Mouse (Mus musculus) left cerebral cortex, adult 2 months (tissue): ENCODE measurements around the gene Cisd1. TPM values are rescaled to one million over a fixed set of nuclear protein-coding genes. Genes with fewer than 3 reads are reported as not detected.
A peak's percentile ranks its signal among the peaks of the same experiment; 100 is the strongest.

Experiments used
- DNase-seq, 2 experiments: peaks; one replicate each; pipeline ENCODE4 v3.0.0; 2021 to 2022; ENCODE audit warnings: low spot score in 2 of 2, mixed read lengths in 1 of 2; ENCODE audit errors: extremely low spot score in 1 of 2
- H3K27ac ChIP-seq: fragments of 200-600 bp; 2 replicates; pipeline ENCODE4 v1.8.1; 2022
- H3K4me3 ChIP-seq: fragments of 200-600 bp; 2 replicates; pipeline ENCODE4 v1.8.1; 2022
- CTCF ChIP-seq: fragments of 200-600 bp; IDR thresholded peaks from 2 replicates; pipeline ENCODE4 v1.8.1; 2022; ENCODE audit warnings: antibody characterized with exemption, mild to moderate bottlenecking, moderate library complexity
- intact Hi-C: fragments of 180-260 bp; cut with DNase I; formaldehyde crosslinking; loops from one replicate; pipeline ENCODE4 v1.15.1; 2025
- total RNA-seq, 2 experiments: library from RNA; stranded (reverse); gene quantifications; 2 replicates each; pipeline ENCODE4 v1.2.3; 2021

Gene Cisd1
- total RNA-seq, 2 experiments from 2014 or later = 119 to 131 TPM

DNA sequence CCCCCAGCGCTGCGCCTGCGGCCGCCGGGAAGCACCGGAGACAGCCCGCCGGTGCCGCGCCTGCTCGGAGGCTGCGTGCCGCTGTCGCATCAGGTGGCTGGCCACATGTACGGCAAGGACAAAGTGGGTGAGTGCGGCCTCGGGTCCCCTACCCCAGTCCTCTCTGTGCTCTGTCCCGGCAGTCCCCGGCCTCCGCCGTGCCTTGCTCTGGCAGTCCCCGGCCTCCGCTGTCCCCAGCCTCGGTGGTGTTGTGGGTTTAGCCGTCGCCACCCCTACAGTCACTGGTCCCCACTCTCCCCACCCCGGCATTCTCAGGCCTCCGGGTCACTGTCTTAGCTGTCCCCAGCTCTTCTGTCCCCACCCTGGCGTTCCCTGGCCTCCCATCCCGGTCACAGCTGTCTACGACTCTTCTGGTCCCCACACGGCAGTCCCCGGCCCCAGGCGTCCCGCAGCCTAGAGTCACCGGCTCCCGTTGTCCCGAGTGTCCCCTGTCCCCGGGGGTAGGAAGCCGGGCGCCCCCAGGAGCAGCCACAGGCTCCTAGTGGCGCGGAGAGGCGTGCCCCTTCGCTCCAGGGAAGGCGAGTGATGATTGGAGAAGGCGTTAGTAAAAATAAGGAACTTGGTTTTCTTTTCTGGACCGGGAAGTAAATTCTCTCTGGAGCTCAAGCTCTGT is 3.3 kb upstream of the Cisd1 start:
- peak; percentile 26 to 31 for DNase-seq
- intact Hi-C loops = no loop called here

GRCm38 (mm10) chr10:71347509-71347949 is 2.8 kb upstream of the Cisd1 start, which contains the start of gene Ipmk:
Gene Ipmk, plus strand, starts transcription at chr10:71347763.
- H3K4me3 ChIP-seq = peak within 1 kb of the TSS; percentile 88
- intact Hi-C loops = no loop called here

More for the DNA sequence above, 3.3 kb upstream of the Cisd1 start:
- TF ChIP-seq CTCF = no peak; the same call in none of the 2 replicates
- peak overlapping the region; percentile 83 for H3K27ac ChIP-seq
- peak overlapping the region; percentile 88 for H3K4me3 ChIP-seq

GRCm38 (mm10) chr10:71346722-71347508 is 2.2 kb upstream of the Cisd1 start:
- Histone ChIP-seq H3K4me3 (peak overlapping the region; percentile 88), H3K27ac (peak overlapping the region; percentile 91)
- intact Hi-C loops = no loop called here
- DNase-seq = no peak
- peak; percentile 34 for TF ChIP-seq CTCF

More at GRCm38 (mm10) chr10:71347509-71347949, 2.8 kb upstream of the Cisd1 start, which contains the start of gene Ipmk:
- H3K27ac ChIP-seq = peak within 1 kb of the TSS; percentile 91
- TF ChIP-seq CTCF = no peak
- peak; percentile 99 to 100 for DNase-seq

GRCm38 (mm10) chr10:71346106-71346505 is 1.4 kb upstream of the Cisd1 start:
- no peak for DNase-seq
- intact Hi-C loops = no loop called here
- Histone ChIP-seq H3K4me3 (no peak overlapping the region), H3K27ac (no peak overlapping the region)
- TF ChIP-seq CTCF = no peak

- peak overlapping the region; percentile 77 for H3K4me3 ChIP-seq
- no peak for TF ChIP-seq CTCF
- DNase-seq = no peak
- no peak overlapping the region; the same call in 1 of the 2 replicates for H3K27ac ChIP-seq
- intact Hi-C loops = no loop called here
Measured at GRCm38 (mm10) chr10:71343567-71344265, 1.0 kb downstream of the Cisd1 start.

DNA sequence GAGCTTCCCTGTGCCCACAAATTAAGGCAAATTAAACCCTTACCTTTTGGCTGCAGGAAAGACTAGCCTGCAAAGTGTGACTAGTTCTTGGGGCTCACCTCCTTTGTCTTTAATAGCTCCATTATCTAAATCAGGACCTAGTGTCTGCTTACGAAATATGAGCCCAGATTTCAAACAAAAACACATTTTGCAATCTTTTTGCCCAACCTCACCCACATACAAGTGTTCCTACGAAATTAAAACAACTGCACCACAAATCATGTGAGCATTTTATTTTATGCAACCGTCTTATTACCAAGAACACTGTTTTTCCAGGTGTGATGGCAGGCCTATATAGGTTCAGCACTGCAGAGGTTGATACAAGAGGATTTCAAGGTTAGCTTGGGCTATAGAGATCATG is 1.6 kb downstream of the Cisd1 start:
- intact Hi-C loops = no loop called here

GRCm38 (mm10) chr10:71342030-71342805 is 2.5 kb downstream of the Cisd1 start:
- no peak for DNase-seq
- peak; percentile 20; the same call in 1 of the 2 replicates for TF ChIP-seq CTCF
- no peak overlapping the region for H3K27ac ChIP-seq
- intact Hi-C loops = no loop called here
- H3K4me3 ChIP-seq = no peak overlapping the region

More for the DNA sequence above, 1.6 kb downstream of the Cisd1 start:
- DNase-seq = no peak
- Histone ChIP-seq H3K4me3 (no peak overlapping the region; the same call in 1 of the 2 replicates), H3K27ac (no peak overlapping the region)
- TF ChIP-seq CTCF = no peak

- TF ChIP-seq CTCF = no peak
- H3K4me3 ChIP-seq = no peak overlapping the region
- intact Hi-C loops = no loop called here
- no peak for DNase-seq
- no peak overlapping the region for H3K27ac ChIP-seq
Measured at GRCm38 (mm10) chr10:71341290-71341689, 3.5 kb downstream of the Cisd1 start.

DNA sequence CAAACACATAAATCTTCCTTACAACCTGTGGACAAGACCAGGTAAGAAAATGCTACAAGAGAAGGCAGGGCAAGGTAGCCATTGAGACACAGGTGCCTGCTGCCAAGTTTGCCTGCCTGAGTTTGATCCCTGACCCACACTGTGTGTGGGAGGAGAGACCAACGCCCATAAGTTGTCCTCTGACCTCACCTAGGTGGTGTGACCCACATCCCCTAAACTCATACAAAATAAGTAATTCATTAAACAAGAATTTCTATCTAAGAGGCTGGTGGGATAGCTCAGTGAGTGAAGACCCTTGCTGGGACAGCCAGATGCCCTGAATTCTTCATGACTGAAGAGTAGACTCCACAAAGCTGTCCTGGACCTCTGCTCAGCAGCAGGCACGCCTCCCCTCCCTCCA is 4.6 kb downstream of the Cisd1 start:
- intact Hi-C loops = no loop called here
- TF ChIP-seq CTCF = no peak
- Histone ChIP-seq H3K4me3 (no peak overlapping the region), H3K27ac (no peak overlapping the region)
- DNase-seq = no peak

DNA sequence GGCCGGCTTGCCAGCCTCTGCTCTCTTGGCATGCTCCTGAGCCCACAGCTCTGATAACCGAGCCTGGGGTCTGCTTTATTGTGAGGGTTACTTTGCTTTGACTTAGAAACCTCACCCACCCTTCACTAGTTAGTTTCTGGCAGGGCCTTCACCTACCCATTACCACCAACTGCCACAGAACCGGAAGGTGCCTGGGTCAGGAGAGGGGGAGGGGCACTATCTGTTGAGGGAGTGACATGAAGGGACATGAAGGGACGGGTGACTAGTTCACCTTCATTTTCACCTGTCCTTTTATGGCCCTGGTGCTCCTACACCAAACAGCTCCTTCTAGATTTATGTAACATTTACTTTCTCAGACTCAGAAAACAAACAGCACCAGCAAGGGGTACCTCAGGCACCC is 5.3 kb downstream of the Cisd1 start:
- Histone ChIP-seq H3K27ac (no peak overlapping the region), H3K4me3 (no peak overlapping the region)
- intact Hi-C loops = no loop called here
- no peak for DNase-seq
- TF ChIP-seq CTCF = no peak

DNA sequence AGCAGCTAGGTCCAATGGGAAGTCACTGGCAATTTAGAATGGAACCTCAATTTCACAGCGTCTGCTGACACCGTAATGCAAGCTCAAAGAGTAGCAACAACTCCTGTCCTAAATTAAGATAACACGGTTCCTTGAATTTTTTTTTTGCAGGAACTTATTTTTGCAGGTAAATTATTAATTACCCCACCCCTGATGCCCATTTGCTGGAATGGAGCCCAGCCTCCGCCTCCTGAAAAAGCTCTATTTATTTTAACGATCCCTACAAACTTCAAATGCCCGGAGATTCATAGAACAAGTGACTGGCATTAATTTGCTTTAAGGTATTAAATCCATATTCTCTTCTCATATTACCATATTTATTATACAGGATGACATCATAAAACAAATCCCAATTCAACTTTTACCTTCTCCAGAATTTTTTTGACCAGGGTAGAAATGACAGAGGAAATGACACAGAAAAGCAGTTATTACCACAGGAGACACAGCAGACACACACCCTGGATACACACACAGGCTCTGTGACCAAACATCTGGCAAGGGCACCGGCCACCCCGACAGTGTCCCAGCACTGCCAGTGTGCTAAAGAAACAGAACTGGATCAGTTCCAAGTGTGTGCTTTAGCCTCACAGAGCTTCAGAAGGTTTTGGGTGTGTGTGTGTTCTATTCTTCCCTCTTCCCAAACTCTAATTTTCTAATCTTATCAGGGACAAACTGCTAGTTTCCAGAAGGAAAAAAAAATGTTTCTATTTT is 6.4 kb downstream of the Cisd1 start:
- no peak for DNase-seq
- no peak overlapping the region for H3K27ac ChIP-seq
- TF ChIP-seq CTCF = no peak
- no peak overlapping the region for H3K4me3 ChIP-seq
- intact Hi-C loops = no loop called here
